9 mouse cellular contexts compared by ENCODE assay signal in the genomic region with DNA sequence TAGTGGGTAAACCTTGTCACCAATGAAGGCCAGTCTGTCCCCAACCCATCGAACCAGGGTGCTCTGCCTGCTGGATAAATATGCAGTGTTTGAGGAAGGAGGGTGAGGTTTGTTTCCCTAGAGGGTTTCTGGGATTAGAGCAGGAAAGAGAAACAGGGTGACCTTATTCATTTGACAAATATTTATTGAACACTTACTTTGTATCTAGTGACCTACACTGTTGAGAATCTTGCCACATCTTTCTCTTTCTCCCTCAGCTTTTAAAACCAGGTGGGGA. TPM values are rescaled to one million over a fixed set of nuclear protein-coding genes. Genes with fewer than 3 reads are reported as not detected.
A peak's percentile ranks its signal among the peaks of the same experiment; 100 is the strongest.
DNase-seq lines count a peak whose midpoint lies in the region; ATAC-seq and TF ChIP-seq lines count a peak whose summit lies in the region.
"Had no signal": no experiment of that assay in that cellular context is flagged by ENCODE, and none has a peak within 500 bp of the region (broad histone marks: within the 10 kb centered on the region; RNA-seq: fewer than 3 reads in every experiment).

No protein-coding gene starts in this region.

- peaks cover 73% of the 10 kb centered on the region for H3K79me2 ChIP-seq in macrophage (ENCODE audit: inconsistent target)

- H3K4me3 ChIP-seq in heart, embryonic 11.5 days (ENCODE audit: low read depth, low read length) = no peak overlapping the region
- H3K4me3 ChIP-seq in ES-E14 (ENCODE audit: insufficient read depth in 1 of 2, low read depth in 1 of 2, low read length in 2 of 2, poor library complexity in 1 of 2, severe bottlenecking in 1 of 2) (peak overlapping the region; percentile 93 to 96), macrophage (ENCODE audit: inconsistent target) (no peak overlapping the region; the same call in 1 of the 2 replicates)
- H3K4me3 ChIP-seq in hindbrain, embryonic 12.5 days = peak overlapping the region; percentile 93; the same call in 1 of the 2 replicates

- peaks cover 57% of the 10 kb centered on the region for H3K4me1 ChIP-seq in heart, embryonic 11.5 days (ENCODE audit: control insufficient read depth, insufficient read depth, low read length)
- H3K4me1 ChIP-seq in ES-E14 (ENCODE audit: control insufficient read depth in 2 of 2, insufficient read depth in 2 of 2, low read length in 2 of 2, poor library complexity in 1 of 2) = peaks cover 14 to 28% of the 10 kb centered on the region in 2 experiments; a peak in 3 of 4 replicates
- H3K4me1 ChIP-seq in hindbrain, embryonic 12.5 days = peaks cover 55% of the 10 kb centered on the region

- peak overlapping the region; percentile 7; the same call in 1 of the 2 replicates for H3K27ac ChIP-seq in heart, embryonic 11.5 days (ENCODE audit: low read depth, low read length)
- peak overlapping the region; percentile 60; the same call in 1 of the 2 replicates for H3K27ac ChIP-seq in ES-E14 (ENCODE audit: insufficient read depth, low read depth, low read length, poor library complexity, severe bottlenecking)
- H3K27ac ChIP-seq in hindbrain, embryonic 12.5 days = no peak overlapping the region
- H3K27ac ChIP-seq in macrophage = peak overlapping the region; percentile 98

- H3K9ac ChIP-seq in heart, embryonic 11.5 days (ENCODE audit: low read depth, low read length) = 0 out of 2 replicates have a peak overlapping the region, but pooled peaks have one; percentile 0
- H3K9ac ChIP-seq in ES-E14 (ENCODE audit: insufficient read depth, low read depth, low read length, poor library complexity, severe bottlenecking) = peak overlapping the region; percentile 19; the same call in 1 of the 2 replicates
- no peak overlapping the region for H3K9ac ChIP-seq in hindbrain, embryonic 12.5 days

- H3K4me2 ChIP-seq in heart, embryonic 11.5 days = peak overlapping the region; percentile 91; the same call in 1 of the 2 replicates
- peak overlapping the region; percentile 77 for H3K4me2 ChIP-seq in hindbrain, embryonic 12.5 days (replicated peaks)

- DNase-seq in heart, adult 11 months = no peak
- no peak for DNase-seq in ES-E14 (ENCODE audit: low read depth, low spot score)
- no peak for DNase-seq in natural killer cell, adult 2 months (ENCODE audit: low spot score in 2 of 2)
- DNase-seq: gastrocnemius, postnatal 25 days had no signal

- ATAC-seq in heart, embryonic 11.5 days (replicated peaks; ENCODE audit: insufficient number of reproducible peaks, low FRiP score, low TSS enrichment) = no peak
- no peak for ATAC-seq in hindbrain, embryonic 12.5 days (ENCODE audit: low FRiP score)
- ATAC-seq in activated CD4-positive, CD25-positive, alpha-beta regulatory T cell, adult 4 months = no peak
- ATAC-seq in monocyte, adult 5-6 weeks (replicated peaks; ENCODE audit: insufficient number of reproducible peaks, low FRiP score, low TSS enrichment, poor library complexity, severe bottlenecking) = no peak

- WGBS in heart, embryonic 11.5 days (ENCODE audit: insufficient replicate concordance) = 23% methylated on average over 1 of the region's 1 CpGs
- WGBS in hindbrain, embryonic 12.5 days = 60% methylated on average over 1 of the region's 1 CpGs
- 75% methylated on average over 1 of the region's 1 CpGs for WGBS in macrophage (ENCODE audit: missing documents)

- no peaks in the 10 kb centered on the region for H3K27me3 ChIP-seq in heart, embryonic 11.5 days (ENCODE audit: control insufficient read depth, insufficient read depth, low read length)
- no peaks in the 10 kb centered on the region for H3K27me3 ChIP-seq in hindbrain, embryonic 12.5 days

- H3K36me3 ChIP-seq in heart, embryonic 11.5 days (ENCODE audit: control insufficient read depth, insufficient read depth, low read length) = peaks cover 3% of the 10 kb centered on the region; the same call in 1 of the 2 replicates
- H3K36me3 ChIP-seq in ES-E14 (ENCODE audit: control insufficient read depth, insufficient read depth, low read length, poor library complexity, severe bottlenecking) (peaks cover 7% of the 10 kb centered on the region), macrophage (ENCODE audit: inconsistent target) (peaks cover 13% of the 10 kb centered on the region; the same call in 1 of the 2 replicates)
- peaks cover 5% of the 10 kb centered on the region; the same call in 1 of the 2 replicates for H3K36me3 ChIP-seq in hindbrain, embryonic 12.5 days

- in situ Hi-C loops in ES-E14 (cut with MboI; ENCODE audit: low sequenced_read_pairs in 2 of 2, unreplicated experiment in 2 of 2) = no loop called here

- H3K9me3 ChIP-seq in heart, embryonic 11.5 days (replicated peaks; ENCODE audit: control insufficient read depth, low read length) = no peaks in the 10 kb centered on the region
- no peaks in the 10 kb centered on the region for H3K9me3 ChIP-seq in ES-E14 (ENCODE audit: control insufficient read depth, insufficient read depth, low read depth, low read length)
- H3K9me3 ChIP-seq in hindbrain, embryonic 12.5 days (replicated peaks) = no peaks in the 10 kb centered on the region

TF ChIP-seq in ES-E14, 5 proteins besides CTCF, POLR2A, EP300 and RAD21 (continues in another document):
- TF ChIP-seq MAFK (IDR thresholded peaks at IDR 0.05; ENCODE audit: insufficient read depth, low read depth, low read length) (no peak), ZC3H11A (IDR thresholded peaks at IDR 0.05; ENCODE audit: borderline replicate concordance, low read depth, low read length) (no peak), ZNF384 (IDR thresholded peaks at IDR 0.05; ENCODE audit: low read depth, low read length) (no peak), CHD2 (IDR thresholded peaks at IDR 0.05; ENCODE audit: low read depth, low read length) (no peak)

RNA-seq across cellular contexts. Expression of a gene that starts 3.3 kb away (rescaled TPM):
- polyA plus RNA-seq in heart, embryonic 11.5 days (2014; fragmentation: Nextera tagmentation; extraction: Ambion mirVana) = 30.0 and 37.5 TPM in 2 replicates
- total RNA-seq in ES-E14 (2012; rRNA removed) = 108 and 147 TPM in 2 replicates
- polyA plus RNA-seq in hindbrain, embryonic 12.5 days (2016; fragmentation: Nextera tagmentation; extraction: Ambion mirVana) = 111 and 120 TPM in 2 replicates
- 100 to 1,000 TPM in 24 of 26 experiments, 10 to 100 TPM in 2; 72.2 to 414 (median 208) TPM for total RNA-seq in macrophage (2018; cell fraction: chromatin; rRNA removed)
- total RNA-seq in macrophage (2018; cell fraction: cytosol; rRNA removed) = 100 to 1,000 TPM; 171 to 234 (median 210) TPM
- total RNA-seq in macrophage (2018; cell fraction: nucleus; rRNA removed) = 100 to 1,000 TPM in 25 of 26 experiments, 10 to 100 TPM in 1; 82.4 to 238 (median 191) TPM
- polyA plus RNA-seq in macrophage (2018) = 151 to 499 TPM (median 254 TPM) in 3 replicates
- polyA plus RNA-seq in activated CD4-positive, CD25-positive, alpha-beta regulatory T cell, adult 4 months (2017; shearing (Covaris generic)) = 10 to 100 TPM; 44.4 to 52.4 TPM
- total RNA-seq in monocyte, adult 5-6 weeks (2017) = 199 to 392 TPM (median 246 TPM) in 3 replicates

RNA-seq across cellular contexts. Expression of a gene that starts 19.9 kb away (rescaled TPM):
- 461 and 517 TPM in 2 replicates for polyA plus RNA-seq in heart, embryonic 11.5 days (2014; fragmentation: Nextera tagmentation; extraction: Ambion mirVana)
- 1,213 and 1,430 TPM in 2 replicates for total RNA-seq in ES-E14 (2012; rRNA removed)
- polyA plus RNA-seq in hindbrain, embryonic 12.5 days (2016; fragmentation: Nextera tagmentation; extraction: Ambion mirVana) = 347 and 376 TPM in 2 replicates
- 100 to 1,000 TPM; 108 to 477 (median 140) TPM for total RNA-seq in macrophage (2018; cell fraction: chromatin; rRNA removed)
- total RNA-seq in macrophage (2018; cell fraction: cytosol; rRNA removed) = 1,000 to 10,000 TPM in 6 of 26 experiments, 100 to 1,000 TPM in 20; 449 to 1,138 (median 724) TPM
- 100 to 1,000 TPM; 131 to 371 (median 177) TPM for total RNA-seq in macrophage (2018; cell fraction: nucleus; rRNA removed)
- 992 to 1,238 TPM (median 1,231 TPM) in 3 replicates for polyA plus RNA-seq in macrophage (2018)
- 1,000 to 10,000 TPM; 1,077 to 1,095 TPM for polyA plus RNA-seq in activated CD4-positive, CD25-positive, alpha-beta regulatory T cell, adult 4 months (2017; shearing (Covaris generic))
- total RNA-seq in monocyte, adult 5-6 weeks (2017) = 1,225 to 1,795 TPM (median 1,736 TPM) in 3 replicates

RNA-seq across cellular contexts. Expression of a gene that starts 26.4 kb away (rescaled TPM):
- 0.38 TPM in 1 of 2 replicates, not detected in the other for polyA plus RNA-seq in heart, embryonic 11.5 days (2014; fragmentation: Nextera tagmentation; extraction: Ambion mirVana)
- total RNA-seq in ES-E14 (2012; rRNA removed) = 2.3 TPM in 2 replicates
- polyA plus RNA-seq in hindbrain, embryonic 12.5 days (2016; fragmentation: Nextera tagmentation; extraction: Ambion mirVana) = 0.68 and 0.98 TPM in 2 replicates
- total RNA-seq in macrophage (2018; cell fraction: chromatin; rRNA removed) = 1 to 10 TPM in 8 of 26 experiments, not detected in 18; 1.5 to 2.2 (median 2.0) TPM
- not detected for total RNA-seq in macrophage (2018; cell fraction: cytosol; rRNA removed)
- 1 to 10 TPM in 3 of 26 experiments, not detected in 23; 1.2 to 1.8 (median 1.4) TPM for total RNA-seq in macrophage (2018; cell fraction: nucleus; rRNA removed)
- polyA plus RNA-seq in macrophage (2018) = not detected in 3 replicates
- polyA plus RNA-seq in activated CD4-positive, CD25-positive, alpha-beta regulatory T cell, adult 4 months (2017; shearing (Covaris generic)) = under 1 TPM in 1 of 2 experiments, not detected in 1; 0.74 TPM
- not detected in 3 replicates for total RNA-seq in monocyte, adult 5-6 weeks (2017)
- total RNA-seq: gastrocnemius, postnatal 25 days had no signal

RNA-seq across cellular contexts. Expression of a gene that starts 35.8 kb away (rescaled TPM):
- 9.2 and 9.9 TPM in 2 replicates for polyA plus RNA-seq in heart, embryonic 11.5 days (2014; fragmentation: Nextera tagmentation; extraction: Ambion mirVana)
- total RNA-seq in ES-E14 (2012; rRNA removed) = 14.0 and 18.5 TPM in 2 replicates
- polyA plus RNA-seq in hindbrain, embryonic 12.5 days (2016; fragmentation: Nextera tagmentation; extraction: Ambion mirVana) = 22.0 and 25.4 TPM in 2 replicates
- total RNA-seq in macrophage (2018; cell fraction: chromatin; rRNA removed) = 10 to 100 TPM; 37.3 to 76.4 (median 49.9) TPM
- 10 to 100 TPM; 18.8 to 25.0 (median 21.2) TPM for total RNA-seq in macrophage (2018; cell fraction: cytosol; rRNA removed)
- 10 to 100 TPM; 24.8 to 40.9 (median 32.6) TPM for total RNA-seq in macrophage (2018; cell fraction: nucleus; rRNA removed)
- 16.4 to 22.4 TPM (median 16.9 TPM) in 3 replicates for polyA plus RNA-seq in macrophage (2018)
- 10 to 100 TPM; 21.3 to 22.8 TPM for polyA plus RNA-seq in activated CD4-positive, CD25-positive, alpha-beta regulatory T cell, adult 4 months (2017; shearing (Covaris generic))
- 42.0 to 49.3 TPM (median 43.5 TPM) in 3 replicates for total RNA-seq in monocyte, adult 5-6 weeks (2017)

RNA-seq across cellular contexts. Expression of a gene that starts 38.4 kb away (rescaled TPM):
- polyA plus RNA-seq in heart, embryonic 11.5 days (2014; fragmentation: Nextera tagmentation; extraction: Ambion mirVana) = 8.2 and 8.3 TPM in 2 replicates
- 3.0 and 4.1 TPM in 2 replicates for total RNA-seq in ES-E14 (2012; rRNA removed)
- 14.1 and 14.8 TPM in 2 replicates for polyA plus RNA-seq in hindbrain, embryonic 12.5 days (2016; fragmentation: Nextera tagmentation; extraction: Ambion mirVana)
- 1 to 10 TPM in 5 of 26 experiments, under 1 TPM in 9, not detected in 12; 0.37 to 2.5 (median 0.74) TPM for total RNA-seq in macrophage (2018; cell fraction: chromatin; rRNA removed)
- 1 to 10 TPM in 7 of 26 experiments, under 1 TPM in 19; 0.44 to 1.3 (median 0.86) TPM for total RNA-seq in macrophage (2018; cell fraction: cytosol; rRNA removed)
- 1 to 10 TPM in 6 of 26 experiments, under 1 TPM in 13, not detected in 7; 0.23 to 3.6 (median 0.78) TPM for total RNA-seq in macrophage (2018; cell fraction: nucleus; rRNA removed)
- polyA plus RNA-seq in macrophage (2018) = 0.68 to 1.1 TPM (median 0.72 TPM) in 3 replicates
- polyA plus RNA-seq in activated CD4-positive, CD25-positive, alpha-beta regulatory T cell, adult 4 months (2017; shearing (Covaris generic)) = 1 to 10 TPM; 1.6 to 1.7 TPM
- total RNA-seq in monocyte, adult 5-6 weeks (2017) = 0.96 to 3.0 TPM in 2 of 3 replicates, not detected in the other

Comparison
In these comparisons a context has a peak if more than half of its experiments do, and no peak if none do; other contexts are left out.
1. H3K4me3 ChIP-seq: peak in ES-E14 (2 of 2) and hindbrain, embryonic 12.5 days (single experiment); none in heart, embryonic 11.5 days (single experiment) and macrophage (single experiment).